In genomic region chr3:131112573-131112955, GRCm38 (mm10) we compare ENCODE assay signal across 8 mouse cellular contexts. TPM values are rescaled to one million over a fixed set of nuclear protein-coding genes. Genes with fewer than 3 reads are reported as not detected.
DNase-seq lines count a peak whose midpoint lies in the region; ATAC-seq and TF ChIP-seq lines count a peak whose summit lies in the region.

No protein-coding gene starts in this region.

- peak overlapping the region; percentile 91 for H3K4me3 ChIP-seq in megakaryocyte, embryonic 14.5 days (replicated peaks)
- H3K4me3 ChIP-seq in forebrain, embryonic 13.5 days, result peak overlapping the region; percentile 51
- no peak overlapping the region; a peak in 1 of 4 replicates for H3K4me3 ChIP-seq in liver, embryonic 14.5 days (ENCODE audit: insufficient read depth in 1 of 2, low read depth in 2 of 2, low read length in 2 of 2)

- TF ChIP-seq EP300 in liver, embryonic 14.5 days (IDR thresholded peaks at IDR 0.05; ENCODE audit: low read depth), result no peak

- H3K4me1 ChIP-seq in megakaryocyte, embryonic 14.5 days, result peaks cover 38% of the 10 kb centered on the region
- peaks cover 41% of the 10 kb centered on the region for H3K4me1 ChIP-seq in forebrain, embryonic 13.5 days
- no peaks in the 10 kb centered on the region for H3K4me1 ChIP-seq in liver, embryonic 14.5 days (replicated peaks; ENCODE audit: control insufficient read depth in 2 of 2, insufficient read depth in 2 of 2, low read length in 1 of 2)

- no peak for DNase-seq in liver, embryonic 14.5 days (ENCODE audit: low read depth in 3 of 3, low spot score in 3 of 3)
- peak; percentile 56 to 66 for DNase-seq in thymus, postnatal 10 days (ENCODE audit: low spot score in 2 of 2)
- DNase-seq in adrenal gland, adult 2 months, result no peak
- DNase-seq in cerebellum, postnatal 4 days (ENCODE audit: low spot score in 2 of 2), result no peak
- no peak for DNase-seq in cerebellum, adult 18-20 months

- peak overlapping the region; percentile 73 for H3K9ac ChIP-seq in forebrain, embryonic 13.5 days
- H3K9ac ChIP-seq in liver, embryonic 14.5 days (replicated peaks), result no peak overlapping the region

- peak overlapping the region; percentile 74 for H3K4me2 ChIP-seq in forebrain, embryonic 13.5 days
- peak overlapping the region; percentile 43 for H3K4me2 ChIP-seq in liver, embryonic 14.5 days (ENCODE audit: low read depth)

- under 1% methylated on average over 7 of the region's 7 CpGs for WGBS in forebrain, embryonic 13.5 days
- under 1% methylated on average over 7 of the region's 7 CpGs for WGBS in liver, embryonic 14.5 days (ENCODE audit: insufficient replicate concordance)

- H3K36me3 ChIP-seq in megakaryocyte, embryonic 14.5 days (replicated peaks; ENCODE audit: low read length), result no peaks in the 10 kb centered on the region
- H3K36me3 ChIP-seq in forebrain, embryonic 13.5 days (ENCODE audit: poor library complexity, severe bottlenecking), result peaks cover 6% of the 10 kb centered on the region; the same call in 1 of the 2 replicates
- H3K36me3 ChIP-seq in liver, embryonic 14.5 days (replicated peaks; ENCODE audit: control insufficient read depth, insufficient read depth, low read depth), result no peaks in the 10 kb centered on the region

- no peak overlapping the region for H3K27ac ChIP-seq in forebrain, embryonic 13.5 days
- no peak overlapping the region for H3K27ac ChIP-seq in liver, embryonic 14.5 days

- no peak for ATAC-seq in megakaryocyte, adult 5-6 weeks (ENCODE audit: poor library complexity, severe bottlenecking)
- no peak for ATAC-seq in forebrain, embryonic 13.5 days
- ATAC-seq in liver, embryonic 14.5 days (ENCODE audit: insufficient read depth), result no peak

- peaks cover 6% of the 10 kb centered on the region; the same call in 1 of the 2 replicates for H3K9me3 ChIP-seq in megakaryocyte, embryonic 14.5 days
- no peaks in the 10 kb centered on the region for H3K9me3 ChIP-seq in forebrain, embryonic 13.5 days (replicated peaks)
- H3K9me3 ChIP-seq in liver, embryonic 14.5 days (ENCODE audit: control insufficient read depth, low read length), result no peaks in the 10 kb centered on the region

- no peak for TF ChIP-seq CTCF in liver, embryonic 14.5 days (IDR thresholded peaks at IDR 0.05; ENCODE audit: low read depth)

- peaks cover 88% of the 10 kb centered on the region for H3K27me3 ChIP-seq in megakaryocyte, embryonic 14.5 days (replicated peaks)
- H3K27me3 ChIP-seq in forebrain, embryonic 13.5 days, result peaks cover 28% of the 10 kb centered on the region
- H3K27me3 ChIP-seq in liver, embryonic 14.5 days (ENCODE audit: control insufficient read depth, insufficient read depth, low read length), result peaks cover 71% of the 10 kb centered on the region

RNA-seq across cellular contexts. Expression of gene Lef1, which starts 2.3 kb away (rescaled TPM):
- polyA plus RNA-seq in megakaryocyte, embryonic 14.5 days (2012; ENCODE audit: insufficient read depth, low replicate concordance), result 0.87 TPM in 1 of 2 replicates, not detected in the other
- total RNA-seq in megakaryocyte, adult 5-6 weeks (2015), result 1.5 and 1.6 TPM in 2 replicates
- total RNA-seq in megakaryocyte, adult 5-6 weeks (2017), result 0.66 and 1.1 TPM in 2 replicates
- polyA plus RNA-seq in forebrain, embryonic 13.5 days (2015; fragmentation: Nextera tagmentation; extraction: Ambion mirVana), result 24.8 and 27.6 TPM in 2 replicates
- 0.11 and 0.12 TPM in 2 replicates for polyA plus RNA-seq in liver, embryonic 14.5 days (2012; rRNA removed)
- polyA plus RNA-seq in liver, embryonic 14.5 days (2014; fragmentation: Nextera tagmentation; extraction: Ambion mirVana), result 0.18 and 0.25 TPM in 2 replicates
- 10 to 100 TPM in 1 of 2 experiments, 1 to 10 TPM in 1; 10.0 to 11.7 TPM for total RNA-seq in adrenal gland, adult 2 months (2021)
- 9.6 and 10.9 TPM in 2 replicates for polyA plus RNA-seq in adrenal gland, adult 2 months (2012; rRNA removed)

Comparison
In these comparisons a context has a peak if more than half of its experiments do, and no peak if none do; other contexts are left out.
1. H3K4me3 ChIP-seq: peak in megakaryocyte, embryonic 14.5 days (single experiment) and forebrain, embryonic 13.5 days (single experiment); none in liver, embryonic 14.5 days (0 of 2).
2. DNase-seq: peak in thymus, postnatal 10 days (2 of 2); none in liver, embryonic 14.5 days (0 of 3), adrenal gland, adult 2 months (single experiment), cerebellum, postnatal 4 days (0 of 2) and cerebellum, adult 18-20 months (0 of 2).